Mouse (Mus musculus): ENCODE results near the gene Ccdc92b.
A peak's percentile ranks its signal among the peaks of the same experiment; 100 is the strongest.

The Ccdc92b gene

DNA sequence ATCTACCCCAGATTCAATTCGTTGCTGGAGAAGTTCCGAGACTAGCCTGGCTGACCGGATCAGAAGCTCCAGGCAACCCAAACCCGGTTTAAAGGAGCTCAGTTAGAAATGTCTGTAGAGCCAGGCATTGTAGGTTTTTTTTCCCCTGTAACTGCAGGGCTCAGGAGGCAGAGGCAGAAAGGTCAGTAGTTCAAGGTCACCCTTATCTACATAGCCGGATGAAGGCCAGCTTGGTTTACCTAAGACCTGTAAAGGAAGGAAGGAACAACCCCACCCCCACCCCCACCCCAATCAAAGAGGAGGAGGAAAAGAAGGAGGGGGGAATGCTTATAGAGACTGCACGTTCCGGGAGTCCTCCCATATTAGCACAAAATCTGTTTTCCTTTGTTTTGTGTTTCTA lies 8.0 kb upstream of the Ccdc92b start:
- DNase-seq (ENCODE audit: low spot score in 2 of 2): no peak

DNA sequence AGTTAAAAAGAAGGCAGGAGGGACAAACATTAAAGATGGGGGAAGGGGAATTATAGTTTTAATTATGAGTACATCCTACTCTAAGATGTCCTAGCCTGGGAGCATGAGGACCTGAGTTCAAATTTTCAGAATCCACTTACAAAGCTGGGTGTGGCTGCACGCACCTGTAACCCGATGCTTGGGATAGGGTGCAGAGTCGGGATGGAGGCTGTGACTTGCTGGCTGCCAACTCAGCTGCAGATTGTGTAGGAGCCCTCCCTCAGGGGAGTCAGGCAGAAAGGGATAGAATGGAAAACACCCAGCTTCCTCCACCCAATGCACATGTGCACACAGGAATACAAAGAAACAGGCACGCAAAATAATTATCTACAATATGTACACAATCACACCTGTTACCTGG lies 6.0 kb upstream of the Ccdc92b start:
- no peak for DNase-seq (ENCODE audit: low spot score in 2 of 2)

DNA sequence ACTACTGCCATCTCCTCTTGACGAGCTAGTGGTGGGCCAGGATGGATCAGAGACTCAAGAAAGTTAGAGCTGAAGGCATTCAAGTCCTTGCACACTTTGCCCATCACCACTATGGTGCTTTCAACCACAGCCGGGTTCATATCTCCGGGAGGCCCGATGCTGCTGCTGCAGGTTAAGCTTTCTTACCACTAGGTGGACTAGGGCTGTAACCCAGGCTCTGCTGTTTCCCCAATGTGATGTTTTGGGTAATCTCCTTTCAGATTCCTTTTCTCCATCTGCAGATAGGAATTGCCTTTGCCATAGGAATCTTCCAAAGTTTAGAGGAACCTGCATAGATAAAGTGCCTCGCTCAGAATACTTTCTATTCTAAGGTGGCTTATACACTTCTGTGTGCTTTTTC lies 3.8 kb upstream of the Ccdc92b start:
- no peak for DNase-seq (ENCODE audit: low spot score in 2 of 2)

DNA sequence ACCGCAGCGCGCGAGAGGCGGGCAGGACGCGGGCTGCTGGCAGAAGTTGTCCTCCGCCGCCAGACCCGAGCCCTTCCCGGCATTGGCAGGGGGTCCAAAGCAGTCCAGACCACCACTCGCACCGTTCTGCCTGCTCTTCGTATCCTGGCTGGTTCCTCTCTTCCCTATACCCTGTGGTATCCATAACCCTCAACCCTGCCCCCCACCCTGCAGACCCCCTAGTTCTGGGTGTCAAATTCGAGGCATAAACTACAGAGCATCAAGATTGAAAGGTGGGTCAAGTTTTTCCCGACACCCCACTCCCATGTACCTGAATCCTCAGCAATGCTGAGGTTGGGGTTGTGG lies 523 bp downstream of the Ccdc92b start:
- no peak for DNase-seq (ENCODE audit: low spot score in 2 of 2)

DNA sequence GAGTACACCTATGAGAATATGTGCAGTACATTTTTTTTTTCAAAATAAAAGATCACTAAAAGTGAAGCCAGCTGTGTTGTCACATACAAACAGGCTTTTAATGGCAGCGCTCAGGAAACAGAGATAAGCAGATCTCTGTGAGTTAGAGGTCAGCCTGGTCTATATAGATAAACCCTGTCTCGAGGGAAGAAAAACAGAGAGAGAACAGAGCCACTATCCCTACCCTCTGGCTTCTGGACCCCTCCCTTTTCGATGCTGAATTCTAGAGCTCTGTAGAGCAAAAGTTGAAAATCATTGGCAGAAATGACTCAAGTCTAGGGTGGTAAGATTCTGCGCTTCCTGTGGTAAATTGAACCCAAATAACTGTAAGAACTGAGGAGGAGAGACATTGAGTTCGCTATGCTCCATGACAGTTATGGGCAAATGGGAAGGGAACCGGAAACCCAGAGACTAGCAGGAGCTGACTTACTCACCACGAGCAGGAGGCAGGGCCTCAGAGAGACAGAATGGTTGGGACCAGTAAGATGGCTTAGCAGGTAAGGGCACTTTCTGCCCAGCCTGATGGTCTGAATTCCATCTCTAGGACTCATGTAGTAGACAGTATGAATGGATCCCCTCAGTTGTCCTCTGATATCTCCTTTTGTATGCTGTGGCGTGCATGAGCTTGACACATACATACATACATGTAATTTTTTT lies 2.7 kb downstream of the Ccdc92b start:
- no peak for DNase-seq (ENCODE audit: low spot score in 2 of 2)

DNA sequence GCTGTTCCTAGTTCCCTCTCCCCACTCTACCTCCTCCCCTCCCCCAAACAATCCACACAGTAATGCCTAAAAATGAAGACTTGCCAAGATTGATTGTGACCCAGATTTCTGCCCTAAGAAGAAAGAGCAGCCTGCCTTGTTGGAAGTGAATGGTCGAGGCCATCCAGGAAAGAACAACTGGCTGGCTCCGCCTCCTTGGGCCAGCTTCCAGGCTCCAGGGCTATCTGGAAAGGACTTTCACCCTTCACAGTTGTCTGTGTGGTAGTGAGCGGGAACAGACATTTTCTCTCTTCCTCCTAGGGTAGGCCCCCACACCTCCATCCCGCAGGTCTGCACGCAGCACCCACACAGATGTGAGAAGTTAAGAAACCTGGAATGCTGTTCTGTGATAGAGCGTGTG lies 4.3 kb downstream of the Ccdc92b start:
- no peak for DNase-seq (ENCODE audit: low spot score in 2 of 2)

DNA sequence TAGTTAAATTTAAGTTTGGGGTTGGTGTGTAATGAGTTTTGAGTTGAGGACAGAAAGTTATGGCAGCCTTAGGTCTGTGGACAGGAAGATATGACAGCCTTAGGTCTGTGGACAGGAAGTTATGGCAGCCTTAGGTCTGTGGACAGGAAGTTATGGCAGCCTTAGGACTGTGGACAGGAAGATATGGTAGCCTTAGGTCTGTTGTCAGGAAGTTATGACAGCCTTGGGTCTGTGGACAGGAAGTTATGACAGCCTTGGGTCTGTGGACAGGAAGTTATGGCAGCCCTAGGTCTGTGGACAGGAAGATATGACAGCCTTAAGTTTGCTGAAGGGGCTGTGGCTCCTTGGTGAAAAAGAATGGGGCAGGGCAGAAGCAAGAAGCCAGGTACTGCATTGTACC lies 5.9 kb downstream of the Ccdc92b start:
- DNase-seq (ENCODE audit: low spot score in 2 of 2): no peak

DNA sequence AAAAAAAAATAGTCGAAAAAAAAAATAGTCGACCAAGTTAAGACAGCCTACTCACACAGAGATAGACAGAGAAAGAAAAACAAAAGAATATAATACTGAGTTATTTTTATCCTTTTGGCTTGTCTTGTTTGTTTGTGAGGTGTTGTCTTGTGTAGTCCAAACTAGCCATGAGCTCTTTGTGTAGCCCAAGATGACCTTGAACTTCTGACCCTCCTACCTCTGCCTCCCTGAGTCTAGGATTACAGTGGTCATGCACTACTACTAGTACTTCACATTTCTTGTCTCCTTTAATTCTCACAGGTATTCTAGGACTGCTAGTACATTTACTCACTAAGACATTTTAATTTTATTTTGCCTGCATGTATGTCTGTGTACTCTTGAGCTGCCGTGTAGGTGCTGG lies 8.1 kb downstream of the Ccdc92b start:
- DNase-seq (ENCODE audit: low spot score in 2 of 2): no peak

DNA sequence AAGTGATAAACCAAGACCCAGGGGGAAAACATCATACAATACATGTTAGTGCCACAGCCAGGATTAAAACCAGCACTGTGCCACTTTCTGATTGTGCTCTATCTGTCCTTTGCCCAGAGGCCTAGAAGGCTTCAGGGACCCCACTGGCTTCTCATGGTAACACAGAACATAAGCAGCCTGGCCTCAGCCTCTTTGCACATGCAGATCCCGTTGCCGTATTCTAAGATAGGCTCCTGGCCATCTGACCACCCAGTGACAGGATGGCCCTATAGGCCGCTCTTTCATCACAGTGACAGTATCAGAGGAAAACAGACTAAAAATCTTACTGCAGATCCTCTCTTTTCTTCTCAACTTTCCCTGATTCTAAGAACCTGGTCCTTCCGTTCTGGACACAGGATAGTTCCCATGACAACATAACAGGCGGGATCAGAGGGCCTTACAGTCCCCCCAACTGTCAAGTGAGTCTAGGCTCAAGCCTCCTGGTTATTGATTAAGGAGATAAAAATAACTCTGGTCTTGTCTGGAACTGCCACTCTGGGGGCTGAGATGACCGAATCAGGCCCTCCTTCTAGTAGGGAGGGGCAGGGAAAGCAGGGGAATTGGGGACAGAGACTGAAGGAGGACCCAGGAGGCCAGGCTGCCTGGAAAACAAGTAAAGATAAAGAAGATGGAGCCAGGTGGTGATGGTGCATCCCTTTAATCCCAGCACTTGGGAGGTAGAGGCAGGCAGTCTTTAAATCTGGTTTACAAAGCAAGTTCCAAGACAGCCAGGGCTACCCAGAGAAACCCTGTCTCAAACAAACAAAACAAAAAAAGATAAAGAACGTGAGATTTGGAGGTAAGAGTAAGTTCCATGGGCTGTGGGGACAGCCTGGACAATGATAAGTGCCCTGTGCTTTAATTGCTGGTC lies 12.7 kb downstream of the Ccdc92b start:
- DNase-seq (ENCODE audit: low spot score in 2 of 2): no peak

DNA sequence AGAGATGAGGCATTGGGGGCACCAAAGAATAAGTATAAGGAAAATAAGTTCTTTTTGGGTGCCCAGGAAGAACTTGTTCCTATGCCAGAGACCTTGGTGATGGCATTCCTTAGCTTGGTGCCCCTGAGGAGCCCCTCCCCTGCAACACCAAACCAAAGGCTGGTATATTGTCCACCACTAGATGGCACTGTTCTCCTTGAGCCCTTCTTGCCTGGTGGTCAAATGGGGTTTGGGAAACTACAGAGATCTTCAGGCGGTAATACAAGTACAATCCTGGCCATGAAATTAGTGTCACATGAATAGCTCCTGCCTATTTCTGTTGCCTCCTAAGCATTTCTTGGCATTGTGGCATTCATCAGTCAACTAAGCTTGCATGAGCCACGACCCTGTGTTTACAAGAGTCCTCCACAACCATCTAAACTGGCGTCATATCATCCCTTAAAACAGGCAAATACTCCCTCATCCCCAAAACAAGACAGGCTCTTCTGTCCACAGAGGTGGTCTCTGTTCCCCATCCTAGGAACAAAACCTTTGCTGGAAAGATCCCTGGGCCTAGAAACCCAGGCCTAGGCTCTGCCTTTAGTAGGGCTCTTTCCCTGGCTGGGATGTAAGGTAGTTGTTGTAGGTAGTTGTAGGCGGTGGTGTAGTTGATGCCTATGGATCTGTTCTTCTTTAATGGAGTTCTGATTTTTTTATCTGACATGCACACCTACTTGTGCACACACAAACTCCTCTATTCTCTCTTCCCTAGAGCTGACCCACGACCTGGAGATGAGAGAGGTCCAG lies 15.3 kb downstream of the Ccdc92b start:
- peak in 1 of 2 experiments; percentile 75 for DNase-seq (ENCODE audit: low spot score in 2 of 2)

DNA sequence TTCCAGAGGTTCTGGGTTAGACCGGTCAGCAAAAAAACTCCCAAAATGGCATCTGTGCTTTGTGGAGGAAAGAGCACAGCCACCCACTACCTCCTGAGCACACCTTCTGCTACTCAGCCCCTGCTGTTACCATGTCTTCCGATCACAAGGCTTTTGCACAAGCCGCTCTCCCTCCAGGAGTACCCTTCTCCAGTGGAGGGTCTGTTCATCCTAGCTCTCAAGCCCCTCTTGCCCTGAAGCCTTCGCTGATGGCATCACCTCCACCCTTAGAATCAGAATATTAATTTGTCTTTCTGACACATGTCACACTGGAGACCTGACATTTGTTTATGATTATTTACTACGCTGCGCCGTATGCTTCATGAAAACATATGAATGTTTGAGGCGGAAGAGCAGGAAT lies 18.1 kb downstream of the Ccdc92b start:
- DNase-seq (ENCODE audit: low spot score in 2 of 2): no peak

DNA sequence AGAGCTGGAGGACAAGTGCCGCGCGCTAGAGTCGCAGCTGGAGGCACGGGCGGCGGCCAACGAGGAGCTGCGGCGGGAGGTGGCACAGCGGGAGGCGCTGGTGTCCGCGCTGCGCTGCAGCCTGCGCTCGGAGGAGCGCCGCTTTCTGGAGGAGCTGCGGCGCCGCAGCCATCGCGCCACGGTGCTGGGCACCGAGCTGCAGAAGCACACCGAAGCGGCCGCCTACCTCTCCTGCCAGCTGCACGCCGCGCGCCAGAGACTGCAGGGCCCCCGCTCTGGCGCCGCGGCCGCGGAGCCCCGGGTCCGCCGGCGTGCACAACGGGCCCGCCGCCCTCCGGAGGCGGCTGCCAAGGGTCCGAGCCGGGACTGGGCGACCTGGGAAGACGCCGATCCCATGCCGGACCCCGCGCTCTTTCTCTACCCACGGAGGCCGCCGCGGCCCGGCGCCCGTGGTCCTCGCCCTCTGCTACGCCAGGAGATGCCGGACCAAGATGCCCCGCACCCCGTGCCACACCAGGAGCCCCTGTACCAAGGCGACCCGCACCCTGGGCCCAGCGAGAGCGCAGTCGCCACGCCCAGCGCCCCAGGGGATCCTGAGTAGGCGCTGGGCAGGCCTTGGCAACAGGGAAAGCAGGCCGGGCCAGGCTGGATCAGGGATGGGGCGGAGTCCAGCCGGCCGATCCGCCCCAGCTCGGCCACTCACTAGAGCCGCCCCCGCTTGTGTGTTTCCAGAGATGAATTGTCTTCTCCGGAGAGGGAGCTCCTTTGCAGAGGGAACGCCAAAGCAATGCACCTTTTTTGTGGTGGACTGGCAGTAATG lies 18.8 kb downstream of the Ccdc92b start:
- peak; percentile 64 to 71 for DNase-seq (ENCODE audit: low spot score in 2 of 2)

DNA sequence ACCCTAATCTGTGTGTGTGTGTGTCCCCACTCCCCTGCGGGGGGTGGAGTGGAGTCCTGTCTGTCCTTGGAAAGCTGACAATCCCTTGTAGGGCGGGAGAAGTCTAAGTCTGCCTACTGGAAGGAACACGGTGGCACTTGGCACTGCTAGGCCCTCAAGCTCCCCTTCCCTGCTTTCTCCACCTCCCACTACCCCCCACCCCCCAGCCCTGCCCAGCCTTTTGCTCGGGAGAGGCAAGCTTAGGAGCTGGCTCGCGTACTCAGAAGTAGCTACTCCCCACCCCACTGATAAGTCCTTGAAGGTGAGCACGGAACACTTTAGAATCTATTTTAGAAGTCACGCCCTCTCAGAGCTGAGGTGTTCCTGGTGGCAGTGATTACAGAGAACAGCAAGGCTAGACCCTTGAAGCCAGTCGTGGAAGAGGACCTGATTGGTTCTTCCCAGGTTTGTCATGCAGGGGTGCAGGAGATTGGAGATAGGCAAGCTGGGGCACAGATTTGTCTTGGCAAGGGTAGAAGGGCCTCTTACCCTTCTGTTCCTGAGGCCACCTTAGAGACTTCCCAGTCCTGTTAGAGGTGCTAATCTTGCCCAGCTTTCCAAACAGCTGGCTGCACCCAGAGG lies 19.5 kb downstream of the Ccdc92b start:
- no peak for DNase-seq (ENCODE audit: low spot score in 2 of 2)

DNA sequence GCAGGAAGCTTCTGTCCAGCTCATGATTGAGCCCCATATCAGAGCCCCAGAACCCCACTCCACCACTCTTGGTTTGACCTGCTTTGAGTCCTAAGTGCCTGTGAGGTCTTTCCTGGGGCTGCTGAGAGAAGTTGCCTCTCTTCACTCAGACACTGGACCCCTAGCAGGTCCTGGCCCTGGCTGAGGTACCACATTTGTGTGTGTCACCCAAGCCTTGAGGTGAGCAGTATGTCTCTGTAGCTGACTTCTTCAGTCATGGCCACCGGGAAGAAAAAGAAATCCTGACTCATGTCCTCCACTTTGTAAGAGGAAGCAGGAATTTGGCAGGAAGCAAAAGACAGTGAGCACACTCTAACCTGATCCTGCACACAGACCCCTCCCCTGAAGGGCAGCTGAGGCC lies 20.2 kb downstream of the Ccdc92b start:
- DNase-seq (ENCODE audit: low spot score in 2 of 2): no peak

DNA sequence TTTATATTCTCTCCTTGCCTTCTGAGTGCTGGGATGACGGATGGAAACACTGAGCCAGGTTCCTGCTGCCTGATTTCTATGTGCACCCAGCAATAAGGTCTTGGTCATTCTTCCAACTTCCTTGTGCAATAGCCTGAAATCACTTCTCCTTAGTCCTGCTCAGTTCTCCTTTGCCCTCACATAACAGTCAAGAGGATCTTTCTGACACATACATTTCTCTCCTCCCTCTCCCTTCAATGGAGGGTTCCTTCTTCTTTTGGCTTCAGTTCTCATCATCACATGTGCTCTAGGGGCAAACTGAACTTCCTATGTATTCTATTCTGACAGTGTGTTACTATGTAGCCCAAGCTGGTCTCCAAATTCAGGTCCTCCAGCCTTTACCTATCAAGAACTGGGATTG lies 28.6 kb downstream of the Ccdc92b start:
- DNase-seq (ENCODE audit: low spot score in 2 of 2): no peak

DNA sequence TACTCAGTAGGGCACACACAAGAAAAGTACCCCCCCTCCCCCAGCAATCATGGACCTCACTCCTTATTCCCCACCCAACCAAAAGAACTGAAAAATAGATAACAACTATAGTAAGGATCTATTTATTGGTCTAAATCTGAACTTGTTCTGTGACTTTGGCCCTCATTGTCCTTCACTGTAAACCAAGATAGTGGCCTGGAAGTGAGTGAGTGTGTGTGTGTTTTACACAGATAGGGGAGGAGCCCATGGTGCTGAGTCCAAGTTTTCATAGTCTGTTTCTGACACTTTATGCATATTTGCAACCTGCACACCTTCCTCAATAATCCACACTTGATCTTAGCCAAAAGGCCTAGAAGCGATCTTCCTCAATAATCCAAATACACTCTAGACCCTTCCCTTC lies 29.3 kb downstream of the Ccdc92b start:
- DNase-seq (ENCODE audit: low spot score in 2 of 2): no peak

DNA sequence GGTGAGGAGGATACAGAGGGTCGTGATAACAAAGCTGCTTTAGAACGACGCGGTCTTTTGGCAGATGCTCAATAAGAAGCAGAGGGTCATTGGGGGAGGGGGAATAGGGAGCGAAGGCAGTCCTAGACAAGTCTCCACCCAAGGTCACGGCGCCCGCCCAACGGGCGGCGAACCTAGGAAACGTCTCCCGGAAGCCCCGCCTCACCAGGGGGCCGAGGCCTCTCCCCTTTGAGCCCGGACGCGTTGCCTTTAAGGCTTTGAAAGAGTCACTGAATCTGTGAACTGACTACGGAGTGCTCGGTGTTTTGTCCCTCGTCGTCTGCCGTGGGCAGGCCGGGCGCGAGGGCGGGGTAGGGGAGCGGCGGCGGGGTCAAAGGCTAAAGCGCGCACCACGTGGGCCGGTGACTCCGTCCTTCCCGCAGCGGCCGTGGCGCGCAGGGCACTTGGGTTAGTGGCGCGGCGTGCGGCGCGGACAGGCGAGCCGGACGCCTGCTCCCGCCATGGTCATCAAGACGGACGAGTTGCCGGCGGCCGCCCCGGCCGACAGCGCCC lies 29.8 kb downstream of the Ccdc92b start, which contains the start of gene Cluh:
Gene Cluh, plus strand, starts transcription at position 401 of the 552 bp plus-strand sequence.
- peak; percentile 98 to 99 for DNase-seq (ENCODE audit: low spot score in 2 of 2)

DNA sequence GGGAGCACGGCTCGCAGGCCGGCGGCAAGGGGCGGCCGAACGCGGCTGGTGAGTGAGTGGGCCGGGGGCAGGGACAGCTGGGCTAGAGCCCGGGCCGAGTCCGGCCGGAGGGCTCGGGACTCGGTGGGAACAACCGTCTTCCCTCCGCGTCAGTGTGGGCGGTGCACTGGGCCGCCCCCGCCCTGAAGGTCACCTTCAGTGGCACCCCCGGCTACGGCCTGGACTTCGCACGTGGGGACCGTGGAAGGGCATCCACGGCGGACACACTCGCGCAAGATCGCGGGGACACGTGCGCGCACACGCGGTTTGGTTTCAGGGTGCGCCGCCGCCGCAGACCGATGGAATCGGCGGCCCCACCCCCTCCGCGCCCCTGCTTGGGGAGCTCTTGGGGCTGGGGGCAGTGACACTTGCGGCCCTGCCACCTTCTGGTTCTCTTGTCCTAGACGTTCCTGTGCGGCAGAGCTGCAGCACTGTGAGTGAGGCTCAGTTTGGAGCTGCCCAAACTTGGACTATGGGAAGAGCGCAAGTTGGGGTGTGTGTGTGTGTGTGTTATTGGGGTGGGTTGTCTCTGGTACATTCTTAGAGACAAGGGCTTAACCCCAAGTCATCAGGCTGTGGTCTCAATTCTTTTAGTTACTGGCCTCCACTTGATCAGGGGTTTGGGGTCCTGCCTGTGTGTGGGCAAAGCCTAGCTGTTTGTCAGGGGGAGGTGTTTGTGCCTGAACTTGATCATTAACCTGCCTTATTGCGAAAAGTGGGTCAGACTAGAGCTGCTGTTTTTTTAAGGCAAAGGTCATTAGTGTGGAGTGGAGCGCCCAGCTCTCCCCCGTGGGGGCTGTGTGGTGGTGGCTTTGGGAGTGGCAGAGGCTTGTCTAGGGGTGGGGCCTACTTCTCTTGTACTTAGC lies 30.5 kb downstream of the Ccdc92b start:
- peak; percentile 31 to 42 for DNase-seq (ENCODE audit: low spot score in 2 of 2)

DNA sequence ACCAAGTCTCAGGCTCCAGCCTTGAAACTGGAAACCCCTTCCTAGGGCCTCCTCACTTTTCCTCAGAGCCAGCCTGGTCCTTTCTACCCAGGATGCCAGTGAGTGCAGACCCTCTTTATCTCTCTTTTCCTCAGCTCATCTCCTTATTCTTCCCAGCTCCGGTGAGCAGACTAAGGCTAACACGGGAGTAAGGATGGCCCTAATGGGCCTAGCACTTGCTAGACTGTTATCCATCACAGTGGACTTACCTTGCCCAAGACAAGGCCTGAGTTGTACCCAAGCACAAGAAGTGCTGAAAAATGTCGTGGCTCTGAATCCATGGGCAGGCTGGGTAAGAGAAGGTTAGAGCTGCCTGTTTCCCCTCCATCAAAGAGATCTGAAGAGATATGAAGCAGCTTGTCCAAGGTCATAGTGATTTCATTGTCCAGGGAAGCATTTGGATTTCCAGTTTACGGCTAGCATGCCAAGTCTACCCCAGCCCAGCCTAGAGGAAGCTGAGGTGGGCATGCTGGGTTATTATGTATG lies 31.2 kb downstream of the Ccdc92b start:
- no peak for DNase-seq (ENCODE audit: low spot score in 2 of 2)

Measured in frontal cortex, postnatal 36 days (tissue).